Mouse (Mus musculus) adrenal gland, adult 18-20 months (tissue): ENCODE results near the gene Sprtn. TPM values are rescaled to one million over a fixed set of nuclear protein-coding genes. Genes with fewer than 3 reads are reported as not detected.

ENCODE experiments used
- DNase-seq, 2 experiments: peaks; one replicate each; pipeline ENCODE4 v3.0.0; 2021 to 2022; ENCODE audit warnings: low spot score in 2 of 2
- long read RNA-seq, 2 experiments: library from polyadenylated mRNA; stranded (forward); transcript quantifications; one replicate each; pipeline ENCODE4 v2.0.0; 2021
- total RNA-seq, 2 experiments: library from RNA; stranded (reverse); gene quantifications; 1 replicate in 1 of 2; 2 replicates in 1 of 2; pipeline ENCODE4 v1.2.3; 2021

Sprtn gene
- 10 to 100 TPM; 18.9 to 19.3 TPM for total RNA-seq
- long read RNA-seq, experiment 1, full-length matches to known transcripts = 3 of 6 reads
- long read RNA-seq, experiment 1, partial matches to known transcripts = 0 of 6 reads
- long read RNA-seq, experiment 1, other reads (novel, unspliced or antisense) = 3 of 6 reads
- long read RNA-seq, experiment 2, full-length matches to known transcripts = 3 of 5 reads
- long read RNA-seq, experiment 2, partial matches to known transcripts = 0 of 5 reads
- long read RNA-seq, experiment 2, other reads (novel, unspliced or antisense) = 2 of 5 reads

DNA sequence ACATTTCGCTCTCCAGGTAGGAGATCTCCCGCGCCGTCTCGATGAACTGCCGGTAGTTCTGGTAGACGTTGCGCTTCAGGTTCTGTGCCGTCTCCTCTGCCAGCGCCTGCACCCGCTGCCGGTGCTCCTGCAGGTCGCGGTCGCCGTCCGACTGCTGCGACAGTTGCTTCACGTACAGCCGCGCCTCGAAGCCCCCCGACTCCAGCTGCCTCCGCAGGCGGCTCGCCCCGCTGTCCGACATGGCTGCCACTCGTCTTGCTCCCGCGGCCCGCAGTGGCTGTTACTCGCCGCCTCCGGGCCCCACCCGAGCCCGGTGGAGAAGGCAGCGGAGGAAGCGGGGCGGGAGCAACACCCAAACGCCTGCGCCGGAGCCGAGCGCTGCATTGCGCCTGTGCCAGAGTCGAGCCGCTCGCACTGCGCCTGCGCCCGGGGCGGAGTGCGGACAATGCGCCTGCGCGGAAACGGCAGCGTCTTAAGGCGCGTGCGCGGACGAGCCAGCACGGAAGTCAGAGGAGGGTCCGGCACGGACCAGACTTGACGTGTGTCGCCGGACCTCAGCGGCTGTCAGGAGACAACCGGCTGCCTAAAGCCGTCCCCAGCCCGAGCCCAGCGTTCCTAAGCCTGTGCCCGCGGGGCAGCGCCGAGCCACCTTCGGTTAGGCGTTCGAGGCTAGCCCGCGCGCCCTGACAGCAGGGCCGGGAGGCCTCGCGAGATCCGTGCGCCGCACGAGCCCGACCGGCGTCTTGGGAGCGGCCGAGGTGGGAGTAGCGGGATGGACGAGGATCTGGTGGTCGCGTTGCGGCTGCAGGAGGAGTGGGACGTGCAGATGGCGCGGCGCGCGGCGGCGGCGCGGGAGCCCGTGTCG is at the start of gene Sprtn, which contains the start of gene Exoc8:
Sprtn (plus strand) TSS at position 501 of the 865 bp plus-strand sequence.
Exoc8 (minus strand) TSS at position 320 of the 865 bp plus-strand sequence.
- peak; percentile 100 for DNase-seq

DNA sequence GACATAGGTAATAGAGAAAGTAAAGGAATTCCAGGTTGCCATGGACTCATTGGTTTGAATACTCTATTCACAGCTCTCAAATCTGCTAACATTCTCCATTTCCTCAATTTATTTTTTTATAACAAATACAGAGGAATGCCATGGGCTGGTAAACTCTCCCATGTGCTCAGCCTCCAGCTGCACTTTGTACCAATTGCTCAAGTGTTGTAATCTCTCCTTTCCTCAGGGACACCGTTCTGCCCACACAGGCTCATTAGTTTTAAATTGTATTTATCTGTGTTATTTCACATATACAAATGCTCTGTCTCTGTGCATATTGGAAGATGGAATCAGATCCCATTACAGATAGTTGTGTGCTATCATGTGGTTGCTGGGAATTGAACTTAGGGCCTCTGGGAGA is 44.2 kb upstream of the Sprtn start:
- DNase-seq = no peak

DNA sequence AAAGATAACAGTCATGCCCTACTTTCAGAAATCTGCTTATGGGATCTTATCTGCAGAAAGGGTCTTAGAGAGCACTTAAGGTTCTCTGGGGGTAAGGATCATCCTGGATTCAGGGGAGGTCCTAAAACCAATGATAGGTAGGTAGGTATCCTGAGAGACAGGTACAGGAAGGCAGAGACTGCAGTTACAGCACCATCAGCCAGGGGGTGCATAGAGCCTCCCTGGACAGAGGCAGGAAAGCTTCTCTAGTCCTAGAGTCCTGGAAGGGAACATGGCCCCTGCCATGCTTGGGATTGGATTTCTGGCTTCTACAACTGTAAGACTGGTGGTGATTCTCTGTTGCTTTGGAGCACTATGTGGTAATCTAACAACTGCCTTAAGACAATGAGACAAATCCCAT is 38.2 kb upstream of the Sprtn start:
- DNase-seq = no peak

DNA sequence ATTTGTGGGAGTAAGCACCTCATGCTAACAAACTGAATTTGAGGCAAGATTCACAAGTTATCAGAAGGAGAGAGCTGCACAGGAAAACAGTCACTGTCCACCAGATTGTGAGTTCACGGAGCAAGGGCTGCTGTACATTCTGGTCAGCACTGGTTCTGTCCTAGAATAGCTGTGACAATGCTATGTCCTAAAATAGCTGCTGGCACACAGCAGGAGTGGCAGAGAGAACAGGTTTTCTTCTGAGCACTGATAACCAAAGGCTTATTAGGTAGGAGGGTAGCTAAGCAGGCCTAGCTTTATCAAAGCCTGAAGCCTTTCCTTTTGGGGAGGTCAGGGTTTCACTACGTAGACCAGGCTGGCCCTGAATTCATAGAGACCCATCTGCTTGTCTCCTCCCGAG is 37.5 kb upstream of the Sprtn start:
- DNase-seq = no peak

DNA sequence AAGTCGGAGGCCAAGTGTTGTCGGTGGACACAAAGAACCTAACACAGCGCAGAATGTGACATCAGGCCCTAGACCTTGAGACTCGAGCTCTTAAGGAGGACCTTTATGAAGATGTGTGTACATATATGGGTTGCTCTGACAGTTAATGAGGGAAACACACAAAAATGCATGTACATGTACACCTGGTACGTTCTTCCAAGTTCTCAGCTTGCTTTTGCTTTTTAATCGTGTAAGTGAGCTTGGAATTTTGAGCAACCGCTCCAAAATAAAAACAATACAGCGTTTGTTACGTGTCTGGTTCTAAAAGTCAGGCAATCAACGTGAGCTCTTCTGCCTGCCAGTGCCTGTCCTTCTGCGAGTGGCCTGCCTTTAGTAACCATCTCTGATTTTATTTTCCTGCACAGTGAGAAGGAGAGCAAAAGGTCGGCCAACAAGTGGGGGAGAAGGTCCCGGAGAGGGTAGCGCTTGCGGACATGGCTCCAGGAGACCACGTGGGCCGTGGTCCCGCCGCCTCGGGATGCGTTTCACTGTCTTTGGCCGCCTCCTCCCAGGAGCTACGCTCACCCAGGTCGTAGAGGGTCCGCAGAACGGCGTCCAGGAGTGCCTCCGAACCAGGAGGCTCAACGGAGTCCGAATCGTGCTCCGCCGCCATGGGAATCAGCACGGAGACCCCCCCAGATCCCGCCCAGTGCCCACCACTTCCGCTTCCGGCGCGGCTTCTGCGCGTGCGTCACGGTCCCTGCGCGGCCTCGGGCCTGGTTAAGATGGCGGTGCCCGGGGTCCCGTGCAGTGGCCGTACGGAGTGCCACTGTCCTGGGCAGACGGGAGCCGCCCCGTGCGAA is 35.1 kb upstream of the Sprtn start, which contains the start of the genes Gnpat and 2810004N23Rik:
Gnpat (plus strand) TSS at position 713 of the 842 bp plus-strand sequence.
2810004N23Rik (minus strand) TSS at position 800 of the 842 bp plus-strand sequence.
- peak; percentile 96 to 97 for DNase-seq

DNA sequence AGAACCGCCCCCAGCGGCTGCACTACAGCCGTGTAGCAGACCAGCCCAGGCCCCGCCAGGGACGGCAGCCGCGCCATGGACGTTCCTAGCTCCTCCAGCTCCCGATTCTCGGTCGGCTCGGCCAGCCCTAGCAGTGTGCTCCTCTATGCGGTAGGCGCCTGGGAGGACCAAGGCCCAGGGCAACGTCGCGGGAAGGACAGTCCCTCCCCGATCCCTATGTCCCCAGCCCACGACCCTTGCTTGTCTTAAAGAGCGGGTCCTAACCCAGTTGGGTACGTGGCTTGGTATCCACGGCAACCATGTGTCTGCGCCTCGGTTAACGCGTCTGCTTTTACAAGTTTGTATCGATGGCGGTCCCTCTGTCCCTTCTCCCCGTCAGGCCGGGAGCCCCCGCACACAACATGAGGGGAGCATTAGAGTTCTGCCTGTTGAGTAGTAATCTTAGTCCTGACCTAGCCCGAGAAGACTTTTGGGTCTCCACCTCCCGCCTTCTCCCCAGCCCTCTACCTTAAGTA is 34.5 kb upstream of the Sprtn start:
- DNase-seq = no peak

DNA sequence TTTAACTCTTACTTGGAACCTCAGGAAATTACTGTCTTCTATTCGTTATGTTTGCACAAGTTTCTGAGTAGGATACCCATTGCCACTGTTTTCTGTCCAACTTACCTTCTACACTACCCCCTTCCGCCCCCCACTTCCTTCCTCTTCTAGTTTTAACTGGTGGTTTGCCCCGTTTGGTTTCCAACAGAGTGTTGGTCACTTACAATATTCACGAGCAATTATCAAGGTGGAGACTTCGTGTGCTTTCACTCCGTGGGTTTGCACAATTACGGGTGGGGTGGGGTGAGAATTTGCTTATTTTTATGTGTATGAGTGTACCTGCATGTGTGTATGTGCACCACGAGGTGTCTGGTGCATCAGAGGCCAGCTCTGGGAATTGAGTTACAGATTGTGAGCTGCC is 34.0 kb upstream of the Sprtn start:
- DNase-seq = no peak

DNA sequence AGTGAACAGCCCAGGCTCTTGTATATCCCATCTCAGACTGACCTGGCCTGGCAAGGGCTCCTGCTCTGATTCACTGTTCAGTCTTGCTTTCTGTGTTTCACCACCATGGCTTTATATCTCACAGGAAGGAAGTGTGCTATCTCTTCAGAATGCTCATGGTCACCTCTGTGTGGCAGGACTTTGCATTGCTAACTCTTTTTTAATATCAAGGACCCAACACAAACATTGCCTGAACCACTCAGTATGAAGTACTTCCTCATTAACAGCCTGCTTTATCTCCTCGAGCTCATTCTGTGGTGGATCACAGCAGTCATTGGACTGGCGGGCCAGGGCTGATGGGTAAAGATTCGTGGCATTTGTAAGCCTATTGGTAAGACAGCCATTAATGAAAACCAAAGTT is 31.0 kb upstream of the Sprtn start:
- DNase-seq = no peak

DNA sequence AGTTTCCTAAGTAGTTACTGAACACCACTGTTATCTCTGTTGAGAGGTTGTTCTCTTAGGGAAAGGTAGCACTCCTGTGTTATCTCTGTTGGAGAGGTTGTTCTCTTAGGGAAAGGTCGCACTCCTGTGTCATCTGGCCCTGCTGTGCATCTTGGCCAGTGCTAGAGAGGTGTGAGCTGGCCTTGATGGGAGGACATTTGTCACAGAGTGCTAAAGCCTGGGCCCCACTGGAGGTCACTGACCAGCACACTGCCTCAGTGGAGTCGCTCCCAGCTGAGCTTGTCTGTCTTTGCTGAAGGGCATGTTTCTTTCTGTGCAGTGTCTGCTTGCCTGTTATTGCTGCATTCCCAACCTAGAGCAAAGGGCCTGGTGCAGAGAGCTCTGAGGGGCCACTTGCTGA is 30.6 kb upstream of the Sprtn start:
- DNase-seq = no peak

DNA sequence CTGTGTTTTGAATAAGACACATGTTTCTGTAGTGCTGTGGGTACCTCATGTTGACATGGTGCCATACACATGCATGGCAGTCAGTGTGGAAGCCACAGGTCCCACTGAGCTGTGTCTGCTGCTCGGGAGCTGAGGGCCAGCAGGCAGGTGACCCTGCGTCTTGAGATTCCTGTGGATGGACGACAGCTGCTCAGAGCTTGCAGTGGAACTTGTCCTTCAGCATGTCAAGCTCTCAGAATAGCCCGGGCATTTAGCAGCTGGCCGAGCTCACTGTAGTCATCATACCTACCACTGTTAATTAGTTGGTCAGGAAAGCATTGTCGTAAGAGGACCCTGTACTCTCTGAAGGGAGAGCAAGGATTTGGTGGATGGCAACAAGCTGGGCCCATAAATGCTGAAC is 28.0 kb upstream of the Sprtn start:
- DNase-seq = no peak

DNA sequence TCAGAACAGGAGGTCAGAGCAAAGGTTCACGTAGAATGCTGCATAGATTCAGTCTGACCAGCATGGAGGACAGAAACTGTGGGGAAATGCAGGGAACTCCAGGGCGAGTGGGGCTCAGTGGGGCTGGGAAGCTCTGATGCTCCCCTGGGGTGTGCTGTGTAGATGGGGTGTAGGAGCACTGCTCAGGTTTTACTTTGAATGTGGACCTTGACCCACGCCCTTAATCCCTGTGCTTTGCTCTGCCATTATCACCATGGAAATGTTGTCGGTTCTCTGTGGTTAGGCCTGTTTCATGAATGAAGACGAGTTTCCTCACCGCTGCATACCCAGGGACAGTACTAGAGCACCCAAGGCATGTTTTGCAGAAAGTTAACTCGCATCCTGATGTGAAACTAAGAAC is 26.2 kb upstream of the Sprtn start:
- no peak for DNase-seq

DNA sequence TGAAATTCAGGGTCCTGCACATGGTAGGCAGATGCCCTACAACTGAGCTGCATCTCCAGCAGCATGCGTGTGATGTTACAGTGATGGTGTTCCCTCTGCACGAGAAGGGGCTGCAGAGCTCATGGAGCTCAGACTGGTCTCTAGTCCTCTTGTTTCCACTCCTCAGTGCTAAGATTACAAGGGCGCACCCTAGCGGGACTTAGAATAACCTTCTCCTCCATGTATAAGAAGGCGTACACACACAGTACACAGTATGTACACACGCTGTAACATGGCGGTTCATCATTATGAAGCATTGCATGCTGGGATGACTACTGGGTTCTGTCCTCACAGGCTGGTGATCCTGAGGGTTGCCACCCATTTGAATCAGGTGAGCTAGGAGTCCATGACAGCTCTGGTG is 25.6 kb upstream of the Sprtn start:
- DNase-seq = no peak

DNA sequence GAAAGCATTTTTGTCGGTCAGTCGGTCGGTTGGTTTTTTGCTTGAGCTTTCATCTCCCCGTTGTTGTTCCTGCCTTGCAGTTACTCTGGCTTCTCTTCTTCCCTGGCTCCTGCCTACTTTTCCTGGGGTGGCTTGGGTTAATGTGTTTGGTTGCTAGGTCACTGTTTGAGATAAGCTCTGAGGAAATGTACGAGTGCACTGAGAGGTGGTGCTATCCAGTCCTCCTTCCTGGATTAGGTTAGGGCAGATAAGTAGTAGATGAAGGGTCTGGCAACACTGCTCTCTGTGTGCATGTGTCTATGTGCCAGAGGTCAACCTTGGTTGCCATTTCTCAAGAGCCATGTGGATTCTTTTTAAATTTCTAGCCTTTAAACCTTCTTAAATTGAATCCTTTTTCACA is 25.0 kb upstream of the Sprtn start:
- DNase-seq = no peak

DNA sequence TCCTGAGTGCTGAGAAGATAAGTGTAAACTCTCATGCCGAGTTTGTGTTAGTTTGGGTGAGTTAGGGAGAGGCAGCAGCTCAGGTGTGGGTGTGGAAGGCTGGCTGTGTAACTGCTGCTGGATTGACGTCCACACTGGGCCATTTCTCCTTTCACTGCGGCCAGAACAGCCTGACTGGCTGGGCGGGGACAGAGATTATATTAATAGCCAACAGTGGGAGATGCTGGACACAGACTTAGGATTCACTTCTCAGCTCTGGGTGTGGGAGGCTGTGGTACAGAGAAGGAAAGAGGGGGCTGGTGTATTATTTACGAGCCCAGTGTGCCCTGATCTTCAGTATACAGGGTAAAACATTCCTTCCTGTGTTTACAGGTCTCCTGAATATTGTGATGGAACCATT is 19.5 kb upstream of the Sprtn start:
- DNase-seq = no peak

DNA sequence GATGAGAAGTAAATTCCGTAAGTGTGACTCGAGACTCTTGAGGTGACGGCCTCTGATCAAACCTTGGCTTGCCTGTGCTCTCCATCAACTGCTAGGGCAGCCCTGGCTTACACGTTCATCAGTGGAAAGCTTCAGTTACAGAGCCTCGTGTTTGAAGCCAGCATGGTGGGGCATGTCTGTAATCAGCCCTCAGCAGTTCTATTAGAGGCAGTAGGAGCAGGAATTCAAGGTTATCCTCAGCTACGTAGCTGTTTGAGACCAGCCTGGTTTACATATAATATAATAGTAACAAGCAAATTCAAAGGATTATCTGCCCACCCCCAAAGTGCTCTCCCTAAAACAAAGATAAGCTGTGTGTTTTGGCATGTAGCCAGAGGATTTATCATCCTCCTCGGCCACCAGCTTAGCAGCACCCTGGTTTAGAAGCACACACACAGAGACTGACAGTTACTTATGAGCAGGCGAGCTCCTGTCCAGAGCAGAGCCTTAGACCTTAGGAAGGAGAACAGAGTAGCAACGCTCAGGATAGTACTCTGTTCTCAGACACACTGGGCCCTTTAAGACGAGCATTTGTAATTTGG is 18.6 kb upstream of the Sprtn start:
- no peak for DNase-seq

DNA sequence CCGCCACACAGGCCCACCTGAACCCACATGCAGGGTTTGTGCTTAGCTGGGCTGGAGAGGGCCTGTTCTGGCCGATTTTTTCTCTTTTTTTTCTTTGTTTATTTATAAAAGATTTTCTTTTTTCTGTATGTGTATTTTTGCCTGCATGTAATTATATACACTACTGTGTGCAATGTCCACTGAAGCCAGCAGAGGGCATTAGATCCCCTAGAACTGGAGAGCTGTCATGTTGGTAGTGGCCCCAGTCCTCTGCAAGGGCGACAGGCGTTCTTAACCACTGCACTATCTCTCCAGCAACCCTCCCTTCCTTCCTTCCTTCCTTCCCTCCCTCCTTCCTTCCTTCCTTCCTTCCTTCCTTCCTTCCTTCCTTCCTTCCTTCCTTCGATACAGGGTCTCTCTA is 9.3 kb upstream of the Sprtn start:
- no peak for DNase-seq

DNA sequence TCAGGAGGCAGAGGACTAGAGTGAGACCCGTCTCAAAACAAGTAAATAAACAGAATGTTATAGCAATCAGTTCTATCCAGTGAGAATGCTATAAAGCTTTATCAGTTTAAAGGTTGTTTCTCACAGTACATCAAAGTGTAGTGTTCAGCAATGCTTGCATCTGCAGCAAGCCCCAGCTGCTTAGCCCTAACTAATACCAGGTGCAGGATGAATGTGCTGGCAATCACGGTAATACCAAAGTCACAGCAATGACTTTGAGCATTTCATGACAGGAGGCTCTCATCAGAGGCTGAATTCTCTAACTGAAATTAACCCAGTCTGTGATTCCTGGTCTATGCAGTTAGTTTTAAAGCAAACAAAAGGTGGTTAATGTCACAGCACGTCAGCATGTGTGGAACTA is 5.1 kb upstream of the Sprtn start:
- DNase-seq = no peak

DNA sequence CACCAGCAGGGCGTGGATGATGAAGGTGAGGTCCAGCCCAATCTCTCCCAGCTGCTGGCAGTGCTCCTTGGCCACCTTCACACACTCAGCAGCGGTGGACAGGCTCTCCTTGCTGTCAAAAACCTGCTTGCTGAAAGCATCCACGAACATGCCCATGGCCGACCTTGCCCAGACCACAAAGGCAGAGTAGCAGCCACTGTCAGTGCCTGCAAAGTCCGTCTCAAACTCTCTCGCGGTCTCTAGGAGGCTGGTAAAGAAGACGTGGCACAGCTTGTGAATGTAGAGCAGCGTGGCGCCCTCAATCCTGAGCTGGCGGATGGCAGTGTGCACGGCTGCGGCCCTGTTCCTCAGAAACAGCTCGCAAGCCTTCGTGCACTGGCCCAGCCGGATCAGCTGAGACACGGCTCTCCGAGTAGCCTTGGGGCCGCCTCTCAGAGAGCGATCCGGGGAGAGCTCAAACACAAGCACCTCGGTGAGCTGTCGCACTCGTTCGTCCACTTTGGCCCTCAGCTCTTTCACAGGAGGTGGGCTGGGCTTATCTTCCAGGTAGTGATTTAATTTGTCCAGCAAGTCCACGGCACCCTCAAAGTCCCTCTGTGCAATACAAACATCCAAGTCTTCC is 1.6 kb upstream of the Sprtn start:
- peak; percentile 15 to 33 for DNase-seq

DNA sequence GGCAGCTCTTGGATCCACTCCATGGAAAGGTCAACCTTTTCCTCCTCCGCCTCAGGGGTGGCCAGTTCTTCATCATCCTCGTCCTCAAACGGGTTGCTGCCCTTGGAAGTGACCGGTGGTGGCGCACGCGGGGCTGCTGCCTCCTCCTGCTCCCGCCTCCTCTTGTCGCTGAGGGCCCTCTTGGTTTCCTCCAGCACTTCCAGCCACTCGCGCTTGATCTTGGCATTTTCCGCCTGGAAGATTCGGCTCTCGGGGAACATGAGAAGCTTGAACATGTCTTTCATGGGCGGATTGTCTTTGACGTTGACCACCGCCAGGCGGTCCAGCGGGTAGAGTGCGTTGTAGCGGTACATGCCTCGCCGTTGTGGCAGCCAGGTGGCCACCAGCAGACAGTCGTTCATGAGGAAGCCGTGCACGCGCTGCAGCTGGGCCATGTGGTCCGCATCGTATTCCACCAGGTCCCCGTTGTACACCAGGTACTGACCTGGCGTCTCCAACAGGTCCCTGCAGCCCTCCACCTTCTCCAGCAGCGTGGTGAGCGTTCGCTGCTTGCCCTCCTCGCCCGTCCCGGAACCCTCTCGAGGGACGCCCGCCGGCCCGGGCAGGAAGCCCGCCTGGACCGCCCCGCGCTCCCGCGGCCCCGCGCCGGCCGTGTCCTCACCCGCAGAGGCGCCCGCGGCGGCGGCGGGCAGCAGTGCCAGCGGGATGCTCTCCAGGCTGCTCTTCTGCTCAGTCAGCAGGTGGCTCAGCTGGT is 877 bp upstream of the Sprtn start:
- DNase-seq = peak; percentile 71 to 72
